Mouse (Mus musculus) liver, embryonic 12.5 days (tissue): ENCODE results near the gene Phactr4. TPM values are rescaled to one million over a fixed set of nuclear protein-coding genes. Genes with fewer than 3 reads are reported as not detected.

Experiments
- ATAC-seq: fragments of 200-750 bp; cut with Nextera tagmentation; 2 replicates; pipeline ENCODE4 v1.8.0; 2017; ENCODE audit warnings: moderate number of reproducible peaks, mild to moderate bottlenecking, moderate library complexity
- H3K27ac ChIP-seq: fragments of 300-500 bp; sonication (generic); 2 replicates; pipeline ENCODE4 v1.5.1; 2016; ENCODE audit warnings: mild to moderate bottlenecking
- H3K27me3 ChIP-seq: fragments of 300-500 bp; sonication (generic); replicated peaks from 2 replicates; pipeline ENCODE4 v1.6.1; 2016; ENCODE audit warnings: mild to moderate bottlenecking, moderate library complexity
- H3K36me3 ChIP-seq: fragments of 300-500 bp; sonication (generic); 2 replicates; pipeline ENCODE4 v1.6.1; 2016; ENCODE audit warnings: mild to moderate bottlenecking, moderate library complexity
- H3K4me1 ChIP-seq: fragments of 300-500 bp; sonication (generic); 2 replicates; pipeline ENCODE4 v1.6.1; 2016
- H3K4me2 ChIP-seq: fragments of 300-500 bp; sonication (generic); 2 replicates; pipeline ENCODE4 v1.6.1; 2016; ENCODE audit warnings: mild to moderate bottlenecking, moderate library complexity
- H3K4me3 ChIP-seq: fragments of 300-500 bp; sonication (generic); 2 replicates; pipeline ENCODE4 v1.5.1; 2016; ENCODE audit warnings: mild to moderate bottlenecking, moderate library complexity
- H3K9ac ChIP-seq: fragments of 300-500 bp; sonication (generic); 2 replicates; pipeline ENCODE4 v1.6.1; 2016; ENCODE audit warnings: mild to moderate bottlenecking, moderate library complexity
- H3K9me3 ChIP-seq: fragments of 300-500 bp; sonication (generic); replicated peaks from 2 replicates; pipeline ENCODE4 v1.6.1; 2016; ENCODE audit warnings: mild to moderate bottlenecking, moderate library complexity
- WGBS: fragments of 180-500 bp; shearing (Covaris S2); methylation state at CpG from one replicate; pipeline ENCODE4 v1.1.7; 2016; ENCODE audit not compliant: insufficient replicate concordance; 5-methylcytosine and 5-hydroxymethylcytosine counted together
- polyA plus RNA-seq: library from polyadenylated mRNA; unstranded; fragments of >200 nt; fragmentation: Nextera tagmentation; extraction: Ambion mirVana; gene quantifications from 2 replicates; pipeline ENCODE4 v1.2.1, GENCODE M21; 2016

Phactr4 gene
- polyA plus RNA-seq, 1 experiment from 2014 or later, result 14.5 TPM

DNA sequence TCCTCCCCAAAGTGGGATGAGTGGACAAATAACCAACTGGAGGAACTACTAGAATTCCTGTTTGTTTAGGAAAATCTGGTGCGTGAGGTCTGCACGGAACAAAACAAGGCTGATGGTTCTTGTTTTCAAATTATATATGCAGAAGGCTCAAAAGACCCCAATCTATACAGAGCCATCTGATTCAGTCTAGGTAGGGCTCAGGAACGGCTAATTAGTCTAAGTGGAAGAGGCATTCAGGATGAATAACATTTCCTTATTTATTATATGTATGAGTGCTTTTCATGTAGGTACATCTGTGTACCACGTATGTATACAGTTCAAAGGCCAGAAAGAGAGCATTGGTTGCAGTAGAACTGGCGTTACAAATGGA is 76.5 kb downstream of the Phactr4 start:
- 37% methylated on average over 5 of the region's 5 CpGs for WGBS
- H3K27me3 ChIP-seq, result no peaks in the 10 kb centered on the region
- no peaks in the 10 kb centered on the region for H3K9me3 ChIP-seq
- H3K27ac ChIP-seq, result peak overlapping the region; percentile 47
- H3K9ac ChIP-seq, result peak overlapping the region; percentile 93
- H3K36me3 ChIP-seq, result peaks cover 34% of the 10 kb centered on the region
- ATAC-seq, result no peak
- H3K4me3 ChIP-seq, result peak overlapping the region; percentile 91
- H3K4me1 ChIP-seq, result peaks cover 55% of the 10 kb centered on the region
- H3K4me2 ChIP-seq, result peak overlapping the region; percentile 95

DNA sequence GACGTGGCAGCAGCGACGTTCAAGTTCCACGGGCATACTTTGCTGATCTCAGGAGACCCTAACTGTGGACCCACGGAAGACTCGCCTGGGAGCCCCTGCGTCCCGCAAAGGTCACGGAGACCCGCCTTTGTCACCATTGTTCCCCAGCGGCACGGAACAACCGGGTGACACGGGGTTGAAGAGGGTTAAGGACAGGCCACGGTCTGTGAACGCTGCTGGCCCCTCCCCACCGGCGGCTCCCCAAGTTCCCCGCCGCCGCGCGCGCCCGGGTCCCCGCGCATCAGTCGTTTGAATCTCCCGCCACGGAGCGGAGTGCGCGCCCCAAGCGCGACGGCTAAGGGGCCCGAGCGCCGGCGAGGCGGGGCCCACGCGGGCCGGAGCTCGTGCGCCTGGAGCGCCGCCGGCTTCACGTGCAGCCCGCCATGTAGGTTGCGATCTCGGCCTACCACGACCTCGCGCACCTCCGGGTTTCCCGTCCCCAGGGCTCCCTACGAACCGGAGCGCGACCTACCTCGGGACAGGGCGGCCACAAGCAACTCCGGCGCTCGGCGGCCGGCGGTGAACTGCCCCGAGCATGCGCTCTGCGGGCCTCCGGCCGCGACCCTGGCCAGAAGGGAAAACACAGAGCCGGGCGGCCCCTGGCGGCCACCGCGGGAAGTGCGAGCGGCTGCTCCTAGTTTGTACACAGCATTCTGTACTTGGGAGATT is 77.0 kb downstream of the Phactr4 start:
- H3K27me3 ChIP-seq, result no peaks in the 10 kb centered on the region
- H3K9ac ChIP-seq, result peak overlapping the region; percentile 93
- H3K27ac ChIP-seq, result peak overlapping the region; percentile 88
- H3K4me3 ChIP-seq, result peak overlapping the region; percentile 91
- peaks cover 53% of the 10 kb centered on the region for H3K4me1 ChIP-seq
- under 1% methylated on average over 77 of the region's 83 CpGs for WGBS
- peak; percentile 80 for ATAC-seq
- peaks cover 34% of the 10 kb centered on the region for H3K36me3 ChIP-seq
- H3K9me3 ChIP-seq, result no peaks in the 10 kb centered on the region
- peak overlapping the region; percentile 95 for H3K4me2 ChIP-seq

DNA sequence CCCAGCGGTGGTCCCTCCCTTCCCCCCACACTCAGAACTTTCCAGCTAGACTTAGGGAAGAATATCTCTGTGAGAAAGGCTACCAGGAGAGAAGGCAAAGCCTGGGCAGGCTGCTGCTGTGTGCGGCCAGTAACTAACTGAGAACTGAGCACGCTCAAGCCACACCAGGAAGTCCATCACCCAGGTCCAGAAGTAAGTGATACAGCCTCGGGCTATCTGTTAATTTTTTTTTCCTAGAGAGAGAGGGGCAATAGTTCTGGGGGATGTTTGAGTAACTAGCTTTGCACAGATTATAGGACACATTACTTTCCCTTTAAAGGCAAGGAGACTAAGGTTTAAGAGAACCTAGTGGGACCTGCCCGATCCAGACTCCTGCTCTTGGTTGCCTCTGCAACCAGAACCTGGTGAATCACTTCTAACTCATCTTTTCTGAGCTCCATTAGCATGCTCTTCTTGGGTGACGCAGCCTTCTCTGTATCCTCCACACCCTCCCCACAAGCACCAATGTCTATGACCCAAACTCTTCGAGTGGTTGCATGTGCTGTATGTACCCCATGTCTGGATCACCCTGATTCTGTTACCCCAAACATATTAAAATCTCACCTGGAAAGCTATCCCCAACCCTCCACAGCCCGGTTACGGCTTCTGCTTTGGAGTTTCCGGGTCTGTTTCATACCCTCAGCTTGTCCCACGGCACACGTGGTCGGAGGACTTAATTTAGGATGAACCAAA is 77.7 kb downstream of the Phactr4 start:
- peak overlapping the region; percentile 95 for H3K4me2 ChIP-seq
- peak overlapping the region; percentile 93 for H3K9ac ChIP-seq
- peaks cover 53% of the 10 kb centered on the region for H3K4me1 ChIP-seq
- H3K27ac ChIP-seq, result peak overlapping the region; percentile 88
- no peaks in the 10 kb centered on the region for H3K9me3 ChIP-seq
- 3% methylated on average over 13 of the region's 13 CpGs for WGBS
- H3K27me3 ChIP-seq, result no peaks in the 10 kb centered on the region
- ATAC-seq, result peak; percentile 52
- peaks cover 36% of the 10 kb centered on the region for H3K36me3 ChIP-seq
- peak overlapping the region; percentile 91 for H3K4me3 ChIP-seq

DNA sequence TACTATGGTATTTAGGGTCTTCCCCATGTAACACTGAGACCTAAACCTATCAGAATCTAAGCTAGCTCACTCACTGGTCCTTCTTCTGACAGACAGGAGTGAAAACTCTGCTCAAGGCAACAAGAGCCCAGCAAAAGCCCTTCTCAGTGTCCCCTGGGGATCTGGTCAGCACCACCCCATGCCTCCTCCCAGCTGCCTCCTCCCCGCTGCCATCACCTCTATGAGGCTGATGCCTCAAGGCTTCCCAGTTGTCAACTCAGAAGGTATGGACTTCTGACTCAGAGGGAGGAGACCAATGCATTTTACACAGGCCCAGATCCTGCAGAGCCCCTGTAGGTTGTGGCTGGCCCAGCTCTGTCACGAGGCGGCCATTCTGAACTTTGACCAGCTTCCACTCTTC is 80.8 kb downstream of the Phactr4 start:
- WGBS, result 84% methylated on average over 3 of the region's 3 CpGs
- 0 out of 2 replicates have a peak overlapping the region, but pooled peaks have one; percentile 4 for H3K4me2 ChIP-seq
- no peak for ATAC-seq

DNA sequence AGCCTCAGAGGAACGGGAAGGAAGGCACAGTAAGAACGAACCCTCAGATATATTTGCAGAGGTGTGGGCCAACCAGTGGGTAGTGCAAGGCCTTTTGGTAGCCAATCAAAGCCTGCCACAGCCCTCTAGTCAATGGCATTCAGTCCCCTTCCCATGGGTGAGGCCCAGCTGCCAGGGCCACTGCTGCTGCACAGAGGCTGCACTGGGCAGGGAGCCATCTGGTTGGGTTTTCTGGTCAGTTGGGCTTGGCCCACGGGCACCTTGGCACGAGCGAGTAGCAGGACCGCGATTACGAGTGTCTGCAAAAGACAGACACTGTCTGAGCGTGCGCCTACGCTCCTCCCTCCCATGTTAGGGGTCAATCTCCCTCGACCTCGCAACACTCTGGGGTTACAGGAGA is 83.3 kb downstream of the Phactr4 start:
- Histone ChIP-seq H3K27ac (no peak overlapping the region), H3K4me2 (no peak overlapping the region), H3K4me3 (no peak overlapping the region), H3K9ac (no peak overlapping the region), H3K4me1 (peaks cover 43% of the 10 kb centered on the region), H3K9me3 (no peaks in the 10 kb centered on the region), H3K36me3 (peaks cover 90% of the 10 kb centered on the region), H3K27me3 (no peaks in the 10 kb centered on the region)
- no peak for ATAC-seq
- WGBS, result 93% methylated on average over 13 of the region's 13 CpGs

More for the DNA sequence above, 80.8 kb downstream of the Phactr4 start:
- no peak overlapping the region for H3K4me3 ChIP-seq
- H3K27ac ChIP-seq, result no peak overlapping the region
- H3K36me3 ChIP-seq, result peaks cover 65% of the 10 kb centered on the region
- no peaks in the 10 kb centered on the region for H3K27me3 ChIP-seq
- no peak overlapping the region; the same call in 1 of the 2 replicates for H3K9ac ChIP-seq
- no peaks in the 10 kb centered on the region for H3K9me3 ChIP-seq
- H3K4me1 ChIP-seq, result peaks cover 51% of the 10 kb centered on the region

DNA sequence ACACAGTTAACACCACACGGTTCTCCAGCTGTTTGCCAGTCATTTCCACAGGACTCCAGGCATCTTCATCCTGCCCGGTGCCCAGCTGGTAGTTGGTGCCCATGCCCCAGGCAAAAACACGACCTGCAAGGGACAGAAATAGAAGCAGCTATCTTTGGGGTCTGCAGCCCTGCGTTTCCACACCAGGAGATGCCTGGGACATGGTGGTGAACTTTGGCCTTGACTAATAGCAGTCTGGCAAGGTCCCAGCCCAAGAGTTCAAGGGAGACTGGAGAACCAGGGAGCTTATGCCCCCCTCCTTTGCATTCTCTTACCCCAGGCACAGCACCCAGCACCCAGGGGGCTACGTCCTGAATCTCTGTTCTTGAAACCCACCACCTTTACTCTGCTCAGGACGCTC is 89.4 kb downstream of the Phactr4 start:
- WGBS, result 77% methylated on average over 6 of the region's 6 CpGs
- no peak for ATAC-seq
- peaks cover 73% of the 10 kb centered on the region for H3K36me3 ChIP-seq

DNA sequence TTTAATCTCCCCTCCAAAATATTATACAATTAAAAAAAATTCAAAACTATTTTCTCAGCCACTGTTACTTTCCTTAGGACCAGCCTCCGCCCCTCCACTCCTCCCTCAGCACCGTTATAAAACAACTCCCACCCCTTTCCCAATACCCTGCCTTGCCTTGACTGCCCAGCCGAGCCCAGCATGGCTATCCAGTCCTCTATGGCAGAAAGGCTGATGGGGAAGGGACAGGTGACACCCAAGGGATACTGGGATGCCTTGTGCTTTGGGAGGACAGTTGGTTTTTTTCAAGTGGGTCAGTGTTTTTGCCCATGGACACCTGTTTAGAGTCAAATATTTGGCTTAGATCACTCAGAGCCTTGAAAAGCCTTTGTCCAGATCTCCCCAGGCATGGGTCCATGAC is 90.3 kb downstream of the Phactr4 start:
- no peaks in the 10 kb centered on the region for H3K27me3 ChIP-seq
- H3K36me3 ChIP-seq, result peaks cover 67% of the 10 kb centered on the region
- no peak for ATAC-seq
- WGBS, result 82% methylated on average over 3 of the region's 3 CpGs
- peaks cover 33% of the 10 kb centered on the region for H3K4me1 ChIP-seq
- no peaks in the 10 kb centered on the region for H3K9me3 ChIP-seq
- H3K9ac ChIP-seq, result no peak overlapping the region
- H3K4me2 ChIP-seq, result no peak overlapping the region
- no peak overlapping the region for H3K4me3 ChIP-seq
- H3K27ac ChIP-seq, result no peak overlapping the region

More for the DNA sequence above, 89.4 kb downstream of the Phactr4 start:
- H3K4me3 ChIP-seq, result no peak overlapping the region
- H3K9me3 ChIP-seq, result no peaks in the 10 kb centered on the region
- no peak overlapping the region for H3K9ac ChIP-seq
- H3K27ac ChIP-seq, result peak overlapping the region; percentile 36; the same call in 1 of the 2 replicates
- H3K27me3 ChIP-seq, result no peaks in the 10 kb centered on the region
- H3K4me1 ChIP-seq, result peaks cover 29% of the 10 kb centered on the region
- no peak overlapping the region for H3K4me2 ChIP-seq

DNA sequence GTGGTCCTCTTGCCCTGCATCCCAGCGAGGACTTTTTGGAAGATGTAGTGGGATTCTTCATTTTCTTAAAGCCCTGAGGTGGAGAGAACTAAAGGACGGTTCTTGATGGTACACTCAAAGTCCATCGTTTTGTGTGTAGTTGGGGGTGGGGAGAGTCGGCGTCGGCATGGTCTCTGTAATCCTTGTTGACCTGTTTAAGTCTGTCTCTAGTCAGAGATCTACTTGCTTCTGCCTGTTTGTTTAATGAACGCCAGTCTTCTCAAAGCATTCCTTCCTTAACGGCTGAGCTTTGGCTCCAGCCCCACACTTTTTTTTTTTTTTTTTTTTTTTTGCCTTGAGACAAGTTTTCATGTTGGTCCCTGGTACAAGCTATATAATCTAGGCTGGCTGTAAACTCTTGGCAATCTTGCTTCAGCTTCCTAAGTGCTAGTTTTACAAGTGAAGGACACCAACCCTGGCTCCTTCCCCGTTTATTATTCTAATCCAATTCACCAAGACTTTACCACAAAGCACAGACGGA is 92.4 kb downstream of the Phactr4 start:
- no peak for ATAC-seq
- Histone ChIP-seq H3K27ac (peak overlapping the region; percentile 93; the same call in 1 of the 2 replicates), H3K36me3 (peaks cover 58% of the 10 kb centered on the region), H3K4me2 (peak overlapping the region; percentile 96), H3K9ac (peak overlapping the region; percentile 87), H3K4me3 (peak overlapping the region; percentile 75), H3K9me3 (no peaks in the 10 kb centered on the region), H3K4me1 (peaks cover 24% of the 10 kb centered on the region), H3K27me3 (no peaks in the 10 kb centered on the region)
- 18% methylated on average over 10 of the region's 10 CpGs for WGBS

DNA sequence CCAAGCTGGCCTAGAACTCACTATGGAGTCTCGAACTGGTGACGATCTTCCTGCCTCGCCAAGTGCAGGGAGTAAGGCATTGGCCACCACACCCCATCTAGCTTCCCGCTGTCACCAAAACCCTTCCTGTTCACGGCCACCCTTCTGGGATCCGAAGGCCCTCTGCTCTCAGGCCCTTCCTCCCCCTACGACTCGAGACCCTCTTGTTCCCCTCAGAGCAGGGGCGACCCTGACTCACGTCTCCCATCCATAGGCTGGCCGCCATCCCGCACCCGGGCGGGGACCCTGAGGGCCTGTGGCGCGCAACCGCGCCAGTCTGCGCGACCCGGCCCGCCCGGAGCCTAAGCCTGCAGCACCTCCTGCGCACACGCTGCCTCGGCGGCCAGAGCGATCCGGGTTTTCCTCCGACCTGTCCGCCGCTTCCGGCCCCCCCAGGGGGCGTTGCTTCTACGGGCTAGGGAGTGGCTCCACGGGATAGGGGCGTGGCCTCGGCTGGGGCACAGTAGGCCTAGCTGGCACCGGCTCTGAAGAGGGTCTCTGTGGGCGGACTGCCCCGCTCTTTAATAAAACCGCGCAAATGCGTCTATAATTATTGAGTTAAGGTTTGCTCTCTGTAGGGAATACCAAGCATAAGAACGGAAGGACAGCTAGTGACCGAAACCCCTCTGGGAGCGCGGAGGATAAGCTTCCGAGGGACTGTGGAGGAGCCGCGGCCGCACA is 93.0 kb downstream of the Phactr4 start, which contains the start of gene Trnau1ap:
TSS of gene Trnau1ap (minus strand) at position 424 of the 720 bp plus-strand sequence.
- H3K27me3 ChIP-seq, result no peaks in the 10 kb centered on the region
- H3K4me1 ChIP-seq, result peaks cover 24% of the 10 kb centered on the region
- peak within 1 kb of the TSS; percentile 93 for H3K27ac ChIP-seq
- H3K36me3 ChIP-seq, result peaks cover 58% of the 10 kb centered on the region
- peak; percentile 96 for ATAC-seq
- H3K4me3 ChIP-seq, result peak within 1 kb of the TSS; percentile 75
- no peaks in the 10 kb centered on the region for H3K9me3 ChIP-seq
- WGBS, result 1% methylated on average over 52 of the region's 52 CpGs
- H3K9ac ChIP-seq, result peak within 1 kb of the TSS; percentile 87
- peak within 1 kb of the TSS; percentile 96 for H3K4me2 ChIP-seq

DNA sequence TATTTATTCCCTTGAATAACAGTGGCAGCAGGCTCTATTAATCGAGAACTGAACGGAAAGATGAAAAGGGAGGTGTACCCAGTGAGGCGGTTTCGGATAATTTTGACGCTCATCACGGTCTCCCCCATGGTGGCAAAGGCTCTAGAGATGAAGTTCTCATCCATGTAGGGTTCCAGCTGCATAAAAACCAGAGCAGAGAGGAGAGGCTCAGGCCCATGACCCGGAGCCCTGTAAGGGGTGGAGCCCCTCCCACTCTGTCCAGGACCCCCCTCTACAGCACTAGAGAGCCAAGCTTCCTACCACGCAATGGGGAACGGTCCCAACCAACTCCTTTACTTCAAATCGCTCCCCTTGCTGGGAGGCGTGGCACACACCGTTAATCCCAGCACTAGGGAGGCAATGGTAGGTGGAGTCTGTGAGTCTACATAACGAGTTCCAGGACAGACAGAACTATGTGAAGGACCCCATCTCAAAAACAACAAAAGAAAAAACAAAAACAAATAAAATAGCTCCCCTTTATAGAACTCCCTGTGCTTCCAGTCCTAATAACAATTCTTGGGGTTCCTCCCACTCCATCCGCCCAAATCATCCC is 93.8 kb downstream of the Phactr4 start:
- Histone ChIP-seq H3K36me3 (peaks cover 58% of the 10 kb centered on the region), H3K4me3 (peak overlapping the region; percentile 75), H3K9ac (peak overlapping the region; percentile 87), H3K27ac (peak overlapping the region; percentile 93), H3K9me3 (no peaks in the 10 kb centered on the region), H3K4me2 (peak overlapping the region; percentile 96), H3K4me1 (peaks cover 24% of the 10 kb centered on the region), H3K27me3 (no peaks in the 10 kb centered on the region)
- no peak for ATAC-seq
- 43% methylated on average over 14 of the region's 14 CpGs for WGBS

DNA sequence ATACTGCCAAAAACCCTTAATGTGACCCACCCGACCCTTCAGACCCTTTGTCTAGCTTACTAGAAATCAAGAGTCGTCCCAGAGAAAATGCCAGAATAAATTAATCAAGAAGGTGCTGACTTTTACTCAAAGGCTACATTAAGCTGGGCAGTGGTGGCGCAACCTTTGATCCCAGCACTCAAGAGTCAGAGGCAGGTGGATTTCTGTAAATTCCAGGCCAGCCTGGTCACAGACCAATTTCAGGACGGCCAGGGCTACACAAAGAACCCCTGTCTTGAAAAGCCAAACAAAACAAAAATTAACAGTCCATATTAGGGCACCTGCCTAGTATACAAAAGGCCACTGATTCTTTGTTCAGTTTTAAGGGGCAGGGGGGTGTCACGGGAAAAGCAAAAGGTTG is 95.8 kb downstream of the Phactr4 start:
- Histone ChIP-seq H3K9ac (no peak overlapping the region), H3K4me3 (no peak overlapping the region), H3K27ac (no peak overlapping the region), H3K9me3 (no peaks in the 10 kb centered on the region), H3K36me3 (peaks cover 57% of the 10 kb centered on the region), H3K27me3 (no peaks in the 10 kb centered on the region), H3K4me1 (peaks cover 21% of the 10 kb centered on the region), H3K4me2 (no peak overlapping the region)
- ATAC-seq, result no peak
- 71% methylated on average over 5 of the region's 5 CpGs for WGBS
